Mouse (Mus musculus) left cerebral cortex, postnatal 36 days (tissue): ENCODE results near the gene Zfyve28. TPM values are rescaled to one million over a fixed set of nuclear protein-coding genes. Genes with fewer than 3 reads are reported as not detected.
A peak's percentile ranks its signal among the peaks of the same experiment; 100 is the strongest.

Experiments
- DNase-seq, 2 experiments: peaks; one replicate each; pipeline ENCODE4 v3.0.0; 2021 to 2022; ENCODE audit warnings: low spot score in 2 of 2, mixed read lengths in 1 of 2
- intact Hi-C: fragments of 180-260 bp; cut with DNase I; formaldehyde crosslinking; loops from one replicate; pipeline ENCODE4 v1.15.1; 2025
- total RNA-seq, 2 experiments: library from RNA; stranded (reverse); gene quantifications; 2 replicates each; pipeline ENCODE4 v1.2.3; 2021

Zfyve28 gene
- total RNA-seq = 10 to 100 TPM; 53.1 to 55.3 TPM

DNA sequence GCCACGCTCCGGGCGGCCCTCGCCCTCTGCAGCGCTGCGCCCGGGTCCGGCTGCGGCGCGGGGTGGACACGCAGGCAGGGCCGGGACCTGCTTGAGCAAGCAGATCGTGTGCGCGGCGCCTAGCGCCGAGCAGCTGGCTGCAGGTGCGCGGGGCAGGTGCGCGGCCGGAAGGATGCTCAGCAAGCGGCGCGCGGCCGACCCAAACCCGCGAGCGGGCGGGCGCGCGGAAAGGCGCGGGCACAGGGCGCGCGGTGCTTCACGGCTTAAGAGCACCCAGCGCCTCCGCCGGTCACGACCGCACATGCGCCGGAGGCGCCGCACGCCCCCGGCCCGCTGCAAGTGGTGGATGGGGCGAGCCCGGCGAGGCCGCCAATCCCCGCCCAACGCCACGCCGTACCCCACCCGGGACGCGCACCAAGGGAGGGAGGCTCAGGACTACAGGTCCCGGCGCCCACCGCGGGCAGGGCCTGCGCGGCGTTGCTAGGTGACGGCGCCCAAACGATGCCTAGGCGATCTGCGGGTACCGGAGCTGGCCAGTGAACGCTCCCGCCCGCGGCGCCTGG, at the start of gene Zfyve28, which contains the start of gene Cfap99:
Zfyve28 (minus strand) TSS at position 296 of the 563 bp plus-strand sequence.
Cfap99 (plus strand) TSS at position 447 of the 563 bp plus-strand sequence.
- DNase-seq = peak; percentile 96 to 99
- intact Hi-C loops = loop anchor here (1.0 to 5.0 kb wide), 3 partner anchors 15 to 81 kb away; partner anchors contain the start of gene Fam193a

DNA sequence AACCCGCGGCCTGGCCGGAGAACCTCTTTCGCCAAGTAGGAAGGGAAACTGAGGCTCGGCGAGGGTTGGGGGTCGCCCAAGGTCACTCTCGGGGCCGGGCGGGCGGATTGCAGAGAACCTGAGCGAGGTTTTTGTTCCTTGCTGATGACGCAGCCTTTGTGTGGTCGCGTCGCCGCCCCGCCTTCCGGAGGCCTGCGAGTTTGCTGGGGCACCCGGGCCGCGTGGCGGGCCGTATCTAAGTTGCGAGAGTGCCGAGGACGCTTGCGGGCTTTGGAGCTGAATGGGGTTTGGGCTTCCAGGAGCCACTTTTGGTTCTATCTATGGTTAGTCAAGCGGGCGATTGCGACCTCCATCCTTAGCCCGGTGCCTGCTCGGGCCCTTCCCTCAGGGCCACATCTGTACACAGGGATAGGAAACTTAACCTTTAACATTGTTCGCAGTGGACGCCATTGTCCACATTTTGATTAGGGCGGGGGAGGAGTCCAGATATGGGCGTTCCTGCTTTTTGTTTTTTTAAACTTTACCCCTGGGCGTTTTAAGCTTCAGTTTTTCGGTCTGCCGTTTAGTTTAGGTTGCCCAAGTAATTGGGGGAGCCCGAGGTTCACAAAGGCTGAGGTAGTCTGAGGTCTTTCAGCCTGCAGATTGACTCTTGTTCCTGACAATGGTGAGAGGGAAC, 48.7 kb upstream of the Zfyve28 start:
- DNase-seq = peak in 1 of 2 experiments; percentile 35
- intact Hi-C loops = loop anchor here (5.0 kb wide), 2 partner anchors 125 to 300 kb away; partner anchors contain the start of gene Mfsd10

DNA sequence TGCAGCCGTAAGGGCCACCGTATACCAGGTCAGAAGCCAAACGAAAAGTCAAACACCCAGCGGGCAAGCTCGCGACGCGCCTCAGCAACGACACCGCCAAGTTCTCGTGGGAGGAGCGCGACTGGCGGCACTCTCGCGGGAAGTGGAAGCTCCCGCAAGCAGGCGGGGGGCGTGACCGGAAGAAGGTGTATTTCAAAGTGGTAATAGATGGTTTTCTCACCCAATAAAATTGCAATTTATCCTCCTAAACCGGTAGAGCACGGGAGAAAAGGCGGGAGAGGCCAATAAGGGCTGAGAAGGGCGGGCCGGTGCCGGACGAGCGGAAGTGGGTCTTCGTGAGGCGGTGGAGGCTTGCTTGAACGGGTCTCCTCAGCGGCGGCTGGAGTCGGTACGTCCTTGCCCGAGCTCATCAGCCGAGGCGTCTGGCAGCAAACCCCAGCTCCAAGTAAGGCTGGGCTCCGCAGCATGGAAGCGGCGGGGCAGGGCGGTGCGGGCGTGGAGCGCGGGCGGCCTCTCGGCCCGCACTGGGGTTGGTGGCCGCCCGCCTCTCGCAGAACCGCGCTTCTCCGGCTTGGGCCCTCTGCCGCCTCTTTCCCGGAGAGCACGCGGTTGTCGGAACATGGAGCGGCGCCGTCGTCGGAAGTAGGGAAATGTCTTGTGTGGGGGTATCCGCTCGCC, 48.0 kb upstream of the Zfyve28 start, which contains the start of gene Rnf4:
Rnf4 (plus strand) TSS at position 193 of the 678 bp plus-strand sequence.
- intact Hi-C loops = loop anchor here (5.0 kb wide), 2 partner anchors 124 to 301 kb away; partner anchors contain the start of gene Mfsd10
- DNase-seq = peak; percentile 95 to 97

DNA sequence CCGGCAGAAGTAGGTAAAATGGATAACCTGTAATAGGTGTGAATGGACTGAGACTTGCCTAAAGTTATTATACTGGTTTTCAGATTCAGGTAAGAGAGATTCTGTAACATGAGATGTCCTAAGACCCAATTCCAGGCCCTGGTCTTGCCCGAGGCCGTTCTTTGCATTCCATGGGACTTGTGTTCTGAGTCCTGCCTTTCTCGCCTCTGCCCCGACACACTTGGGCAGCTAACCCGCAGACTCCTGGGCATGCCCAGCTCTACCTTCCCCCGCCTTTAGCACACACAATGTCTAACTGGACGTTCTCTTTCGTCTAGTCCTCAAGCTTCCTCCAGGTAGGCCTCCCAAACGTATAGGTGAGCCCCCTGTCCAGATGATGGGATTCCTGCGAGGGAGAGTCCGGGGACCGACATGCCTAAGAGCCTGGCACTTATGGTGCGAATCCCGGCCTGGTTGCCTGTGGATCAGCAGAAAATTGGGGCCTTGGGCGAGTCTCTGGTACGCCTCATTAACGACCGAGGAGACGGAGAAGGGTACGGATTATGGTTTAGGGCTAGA, 47.4 kb upstream of the Zfyve28 start:
- intact Hi-C loops = loop anchor here (5.0 kb wide), 2 partner anchors 123 to 302 kb away; partner anchors contain the start of gene Mfsd10
- no peak for DNase-seq

DNA sequence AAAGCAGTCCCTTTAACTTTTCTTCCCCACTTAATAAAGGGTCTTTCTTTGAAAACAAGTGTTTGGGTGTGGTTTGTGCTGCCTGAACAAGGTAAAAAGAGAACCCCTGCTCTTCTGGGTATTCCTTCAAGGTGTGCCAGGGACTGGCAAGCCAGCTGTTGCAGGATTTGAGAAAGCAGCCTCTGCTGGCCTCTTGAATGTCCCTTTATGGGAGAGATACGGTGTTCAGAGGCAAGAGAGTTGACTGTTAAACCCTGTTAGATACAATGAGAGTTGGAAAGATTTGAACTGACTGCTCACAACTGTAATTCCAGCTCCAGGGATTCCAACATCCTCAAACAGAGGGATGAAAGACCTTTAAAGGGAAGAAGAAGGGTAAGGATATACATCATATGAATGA, 45.8 kb upstream of the Zfyve28 start:
- DNase-seq = no peak
- intact Hi-C loops = no loop called here

DNA sequence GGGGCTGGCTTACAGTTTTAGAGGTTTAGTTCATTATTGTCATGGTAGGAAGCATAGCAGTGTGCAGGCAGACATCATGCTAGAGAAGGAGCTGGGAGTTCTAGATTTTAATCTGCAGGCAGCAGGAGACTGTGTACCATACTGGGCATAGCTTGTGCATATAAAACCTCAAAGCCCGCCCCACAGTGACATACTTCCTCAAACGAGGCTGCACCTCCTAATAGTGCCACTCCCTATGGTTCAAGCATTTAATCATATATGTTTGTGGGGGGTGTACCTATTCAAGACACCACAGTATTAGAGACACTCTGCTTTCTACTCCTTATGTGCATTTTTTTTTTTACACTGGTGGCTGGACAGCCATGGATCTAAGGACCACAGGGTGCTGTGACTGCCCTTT, 41.9 kb upstream of the Zfyve28 start:
- intact Hi-C loops = no loop called here
- DNase-seq = no peak

DNA sequence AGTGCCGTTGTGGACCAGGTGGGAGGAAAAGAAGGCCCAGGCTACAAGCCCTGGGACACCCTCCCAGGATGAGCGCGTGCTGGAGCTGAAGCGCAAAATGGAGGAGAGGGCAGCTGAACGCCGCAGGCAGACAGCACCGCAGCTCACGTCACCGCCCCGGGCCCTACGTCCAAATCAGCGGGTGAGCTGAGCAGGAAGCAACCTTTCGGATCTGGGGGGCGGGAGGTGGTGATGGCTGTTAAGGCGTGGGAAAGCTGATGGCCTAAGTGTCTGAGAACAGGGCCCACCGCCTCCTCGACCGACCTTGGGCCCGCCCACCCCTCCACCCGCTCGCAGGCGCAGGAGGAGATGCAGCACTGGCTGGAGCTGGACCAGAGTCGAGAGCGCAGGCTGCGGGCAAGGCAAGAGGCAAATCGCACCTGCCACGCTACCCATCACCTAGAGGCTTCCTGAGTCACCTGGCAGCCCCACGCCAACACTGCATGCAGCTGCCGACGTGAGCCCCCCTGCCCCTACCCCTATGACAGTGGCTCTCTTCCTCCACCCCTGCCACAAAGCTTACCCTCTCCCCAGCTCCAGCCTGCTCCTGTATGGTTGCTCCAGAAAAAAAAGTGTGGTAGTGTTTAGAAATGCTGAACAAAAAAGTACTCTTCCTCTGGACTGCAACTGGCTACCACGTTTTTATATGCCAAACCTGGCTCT, 38.8 kb upstream of the Zfyve28 start:
- intact Hi-C loops = no loop called here
- DNase-seq = peak in 1 of 2 experiments; percentile 31

DNA sequence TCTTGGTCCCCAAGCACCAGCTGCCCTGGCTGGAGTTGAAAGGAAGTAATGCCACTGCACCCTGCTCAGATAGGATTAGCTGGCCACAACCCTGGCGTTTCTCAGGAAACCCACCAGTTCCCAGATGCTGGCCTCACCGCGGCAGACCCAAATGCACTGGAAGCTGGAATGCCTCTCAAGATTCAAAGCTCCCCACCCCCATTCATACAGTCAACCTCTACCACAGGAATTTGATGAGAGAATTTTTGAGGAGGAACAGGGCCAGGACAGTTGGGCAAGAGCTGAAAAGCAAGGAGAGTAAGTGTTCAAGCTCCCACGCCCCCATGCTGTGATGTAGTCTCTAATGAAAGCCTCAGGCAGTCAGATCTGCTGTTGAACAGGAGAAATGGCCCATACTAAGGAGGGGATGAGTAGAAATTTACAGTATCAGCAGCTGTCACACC, 38.0 kb upstream of the Zfyve28 start:
- intact Hi-C loops = no loop called here
- no peak for DNase-seq

DNA sequence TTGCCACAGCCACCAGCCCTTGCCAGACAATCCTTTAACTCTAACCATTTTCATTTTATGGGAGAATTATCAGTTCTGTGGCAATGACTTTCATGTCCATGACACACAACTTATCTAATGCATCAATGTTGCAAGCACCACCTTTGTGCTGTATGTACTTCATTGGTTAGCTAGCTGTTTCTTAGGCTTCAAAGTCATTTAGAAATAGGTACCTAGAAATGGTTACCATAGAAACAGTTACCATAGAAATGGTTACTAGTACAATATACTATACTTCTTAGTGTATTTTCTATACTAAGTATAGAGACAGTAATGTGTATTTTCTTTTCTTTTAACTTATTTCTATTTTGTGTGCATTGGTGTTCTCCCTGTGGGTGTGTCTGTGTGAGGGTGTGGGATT, 37.0 kb upstream of the Zfyve28 start:
- intact Hi-C loops = no loop called here
- no peak for DNase-seq

DNA sequence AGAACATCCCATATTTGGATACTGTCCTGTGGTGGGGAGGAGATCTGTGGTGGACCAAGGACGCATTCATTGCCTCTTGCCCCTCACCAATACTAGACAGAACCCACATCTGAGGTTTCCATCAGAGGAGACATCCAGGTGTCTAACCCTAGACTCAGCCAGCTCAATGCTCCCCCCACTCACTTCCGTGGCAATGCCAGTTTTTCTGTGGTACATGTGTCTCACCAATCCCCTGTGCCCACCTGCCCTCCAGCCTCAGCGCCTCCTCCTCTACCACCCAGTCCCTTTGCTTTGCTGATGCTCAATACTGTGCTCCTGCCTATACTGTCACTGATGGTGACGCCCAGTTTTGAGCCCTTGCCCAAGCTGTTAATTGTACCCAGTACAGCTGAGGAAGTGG, 33.0 kb upstream of the Zfyve28 start:
- intact Hi-C loops = no loop called here
- DNase-seq = no peak

DNA sequence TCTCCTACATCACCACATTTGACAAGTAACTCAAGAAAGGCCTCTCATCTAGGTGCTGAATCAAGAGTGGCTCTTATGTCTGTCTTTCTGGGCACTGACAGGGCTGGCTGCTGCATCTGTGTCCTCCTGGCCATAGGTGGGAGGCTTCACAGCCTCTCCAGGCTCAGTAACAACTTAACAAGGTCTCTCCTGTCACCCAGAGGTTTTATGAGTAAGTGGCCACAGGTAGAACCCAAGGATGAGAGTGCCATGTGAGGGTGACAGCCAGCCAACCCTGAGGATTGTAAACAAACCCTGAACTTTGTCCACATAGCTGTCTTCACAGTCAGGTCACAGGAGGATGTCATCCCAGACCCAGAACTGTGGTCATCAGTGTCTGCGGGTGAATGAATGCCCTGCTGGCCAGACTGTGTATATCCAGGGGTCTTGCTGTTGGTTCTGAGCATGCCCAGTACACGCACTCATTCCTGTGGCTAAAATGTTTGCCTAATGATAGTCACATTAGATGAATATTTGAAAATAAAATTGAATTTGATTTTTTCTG, 31.3 kb upstream of the Zfyve28 start:
- intact Hi-C loops = no loop called here
- no peak for DNase-seq

DNA sequence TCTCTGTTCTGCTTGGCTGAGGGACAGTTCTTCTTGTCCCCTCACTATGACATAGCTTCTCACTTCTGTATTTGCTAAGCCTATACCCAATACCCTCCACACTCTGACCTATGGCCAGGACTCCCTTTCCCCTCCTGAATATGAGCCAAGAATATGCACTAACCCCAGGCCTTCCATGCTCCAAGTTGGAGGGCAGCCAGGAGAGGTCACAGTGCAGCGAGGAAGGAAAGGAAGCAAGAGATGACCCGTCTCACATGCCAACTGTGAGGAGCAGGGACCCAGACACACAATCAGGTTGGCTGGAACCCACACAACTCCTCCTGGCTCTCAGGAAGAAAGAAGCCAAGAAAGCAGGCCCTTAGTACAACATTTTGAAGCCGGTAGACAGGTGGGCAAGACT, 20.8 kb upstream of the Zfyve28 start:
- intact Hi-C loops = no loop called here
- DNase-seq = no peak

DNA sequence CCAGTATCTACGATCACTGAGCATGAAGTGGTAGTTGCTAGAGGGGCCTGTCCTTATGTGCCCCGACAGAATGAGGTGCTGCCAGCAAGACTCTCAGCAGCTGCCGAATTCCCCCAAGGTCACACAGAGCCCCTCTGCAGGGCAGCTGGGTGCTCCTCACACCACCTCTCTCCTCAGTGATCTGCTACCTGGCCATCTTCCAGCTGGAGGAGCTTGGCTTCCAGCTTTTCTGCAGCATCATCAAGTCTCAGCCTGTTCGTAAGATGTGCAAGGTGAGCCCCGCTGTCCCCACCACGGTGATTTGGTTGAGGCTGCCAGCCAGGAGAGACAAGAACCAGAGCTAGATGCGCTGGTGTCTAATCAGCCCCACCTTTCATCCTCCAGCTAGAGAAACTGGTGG, 14.1 kb upstream of the Zfyve28 start:
- DNase-seq = no peak
- intact Hi-C loops = no loop called here

DNA sequence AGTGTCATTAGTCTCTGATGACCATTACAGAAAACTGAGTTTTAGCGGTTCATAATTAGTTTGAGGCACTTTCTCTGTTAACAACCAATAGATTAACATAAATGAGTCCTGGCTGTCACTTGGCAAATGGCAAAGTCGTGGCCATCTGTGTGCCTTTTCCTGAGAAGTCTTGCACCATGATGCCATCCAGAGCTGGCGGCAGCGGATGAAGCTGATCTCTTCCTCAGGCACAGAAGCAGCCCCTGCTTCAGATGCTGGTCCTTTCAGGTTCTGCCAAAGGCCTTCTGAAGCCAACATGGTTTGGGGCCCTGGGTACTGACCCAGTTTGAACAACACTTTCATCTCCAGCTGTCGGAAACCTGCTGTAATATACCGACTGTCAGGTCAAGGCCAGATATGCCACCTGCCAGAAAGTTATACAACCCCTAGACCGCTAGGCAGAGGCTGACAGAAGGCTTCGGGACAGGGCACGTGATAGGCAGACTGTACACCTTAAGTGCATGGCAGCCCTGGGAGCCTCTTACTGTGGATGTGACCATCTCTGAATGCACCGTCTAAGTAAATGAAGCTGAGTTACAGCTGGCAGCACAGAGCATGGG, 10.8 kb upstream of the Zfyve28 start:
- DNase-seq = no peak
- intact Hi-C loops = no loop called here

DNA sequence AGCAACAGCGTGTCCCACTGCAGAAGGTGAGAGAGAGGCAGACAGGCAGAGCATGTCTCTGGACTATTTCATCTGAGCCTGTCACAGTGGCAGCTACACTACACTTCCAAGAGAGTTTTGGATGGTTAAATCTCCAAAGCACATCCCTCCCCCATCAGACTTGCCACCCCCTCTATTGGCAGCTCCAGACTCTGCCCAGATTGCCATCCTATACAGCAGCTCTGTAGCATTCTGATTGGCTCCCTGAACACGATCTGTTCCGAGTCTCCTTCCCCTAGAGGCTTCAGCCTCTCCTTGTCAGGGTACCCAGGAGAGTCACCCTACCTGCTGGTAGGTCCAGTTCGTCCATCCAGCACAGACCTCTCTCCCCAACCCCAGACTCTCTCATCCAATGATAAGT, 9.8 kb upstream of the Zfyve28 start:
- DNase-seq = no peak
- intact Hi-C loops = no loop called here

DNA sequence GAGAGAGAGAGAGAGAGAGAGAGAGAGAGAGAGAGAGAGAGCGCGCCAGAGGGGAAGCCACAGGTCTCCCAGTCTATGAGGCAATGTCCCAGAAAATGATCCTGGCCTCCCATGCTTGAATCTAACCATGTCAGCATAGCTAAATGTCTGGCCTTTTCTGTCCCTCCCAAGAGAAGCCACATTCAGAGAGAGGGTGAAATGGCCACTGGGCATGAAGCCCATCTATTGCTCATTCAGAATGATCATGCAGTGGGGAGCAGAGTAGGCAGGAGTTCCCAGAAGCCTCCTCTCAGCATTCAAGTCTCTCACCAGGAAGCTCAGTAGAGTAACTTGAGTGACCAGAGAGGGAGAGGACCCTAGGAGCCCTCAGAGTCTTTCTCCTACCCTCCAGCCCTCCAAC, 6.9 kb upstream of the Zfyve28 start:
- DNase-seq = no peak
- intact Hi-C loops = no loop called here

DNA sequence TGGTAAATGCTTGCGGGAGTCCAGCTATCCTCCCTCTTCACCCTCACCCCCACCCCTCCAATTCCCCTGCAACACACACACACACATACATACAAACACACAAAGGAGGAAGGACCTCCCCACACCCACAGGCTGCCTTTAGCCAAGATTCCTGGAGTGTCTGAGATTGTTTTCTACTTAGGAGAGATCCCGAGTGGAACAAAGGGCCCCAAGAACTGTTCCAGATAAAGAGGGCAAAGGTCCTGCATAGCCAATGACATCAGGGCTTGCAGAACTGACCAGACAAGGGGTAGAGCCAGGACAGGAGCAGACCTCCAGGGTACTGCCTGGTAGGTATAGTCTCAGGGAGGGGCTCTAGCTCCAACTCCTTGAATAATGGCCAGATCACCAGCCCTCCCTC, 6.4 kb upstream of the Zfyve28 start:
- intact Hi-C loops = no loop called here
- DNase-seq = no peak

DNA sequence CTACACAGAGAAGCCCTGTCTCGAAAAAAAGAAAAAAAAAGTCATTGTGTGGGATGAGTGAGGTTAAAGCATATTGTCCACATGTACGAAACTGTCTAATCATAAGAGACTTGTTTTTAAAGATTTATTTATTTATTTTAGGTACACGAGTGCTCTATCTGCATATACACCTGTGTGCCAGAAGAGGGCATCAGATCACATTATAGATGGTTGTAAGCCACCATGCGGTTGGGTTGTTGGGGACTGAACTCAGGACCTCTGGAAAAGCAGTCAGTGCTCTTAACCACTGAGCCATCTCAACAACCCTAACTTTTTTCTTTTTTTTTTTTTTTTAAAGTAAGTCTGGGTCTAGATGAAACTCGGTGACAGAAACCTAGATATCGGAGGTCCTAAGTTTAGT, 5.1 kb upstream of the Zfyve28 start:
- intact Hi-C loops = no loop called here
- no peak for DNase-seq

DNA sequence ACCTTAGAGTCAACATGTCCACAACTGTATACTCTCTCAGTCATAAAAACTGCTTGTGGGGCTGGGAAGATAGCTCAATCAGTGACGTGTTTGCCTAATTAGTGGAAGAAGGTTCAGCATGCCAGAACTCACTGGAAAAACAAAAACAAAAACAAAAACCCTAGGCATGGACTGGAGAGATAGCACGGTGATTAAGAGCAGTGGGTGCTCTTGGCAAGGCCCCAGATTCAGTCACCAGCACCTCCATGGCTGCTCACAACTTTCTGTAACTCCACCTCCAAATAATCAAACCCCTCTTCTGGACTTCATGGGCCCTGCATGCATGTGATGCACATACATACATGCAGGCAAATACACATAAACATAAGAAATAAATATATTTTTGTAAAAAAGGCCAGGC, 1.0 kb upstream of the Zfyve28 start:
- intact Hi-C loops = loop anchor here (5.0 kb wide), 2 partner anchors 78 to 82 kb away; partner anchors contain the start of gene Fam193a
- no peak for DNase-seq
